Mouse (Mus musculus) spleen, adult 2 months (tissue): ENCODE measurements around the gene Elovl5.

Experiments used
- CTCF ChIP-seq: fragments of 200-500 bp; IDR thresholded peaks from 2 replicates; pipeline ENCODE4 v1.5.1; 2011; ENCODE audit warnings: mild to moderate bottlenecking, inconsistent platforms; ENCODE audit not compliant: insufficient read depth, insufficient read length, insufficient replicate concordance; ENCODE audit errors: extremely low read depth
- POLR2A ChIP-seq: fragments of 200-500 bp; IDR thresholded peaks from 2 replicates; pipeline ENCODE4 v1.6.1; 2011; ENCODE audit warnings: low read depth, low read length, inconsistent platforms

DNA sequence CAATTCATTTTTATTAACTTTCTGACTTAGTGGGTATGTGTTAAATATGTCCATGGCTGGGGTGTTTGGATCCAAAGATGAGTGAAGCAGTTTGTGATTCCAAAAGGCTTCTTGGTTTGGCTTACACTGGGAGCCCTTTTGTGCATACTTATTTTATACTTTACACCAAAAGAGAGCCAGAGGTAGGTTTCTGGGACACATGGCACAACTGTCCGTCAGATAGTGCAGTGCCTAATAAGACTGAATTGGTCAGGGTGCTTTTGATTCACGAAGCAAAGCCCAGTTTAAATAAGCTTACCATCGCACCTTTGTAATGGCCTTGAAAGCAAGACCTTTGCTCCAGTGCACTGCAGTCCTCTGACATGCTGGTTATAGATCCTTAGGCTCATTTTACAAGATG lies 3.3 kb downstream of the Elovl5 start:
- TF ChIP-seq POLR2A (no peak), CTCF (no peak)
